Mouse (Mus musculus) forebrain, embryonic 13.5 days (tissue): ENCODE data around the gene Mgat4b. TPM values are rescaled to one million over a fixed set of nuclear protein-coding genes. Genes with fewer than 3 reads are reported as not detected.

Source experiments
- microRNA-seq: library from miRNA; unstranded; fragments of <30 nt; microRNA quantifications from one replicate; pipeline ENCODE4, GENCODE M21; 2016
- polyA plus RNA-seq: library from polyadenylated mRNA; unstranded; fragments of >200 nt; fragmentation: Nextera tagmentation; extraction: Ambion mirVana; gene quantifications from 2 replicates; pipeline ENCODE4 v1.2.1, GENCODE M21; 2015

The Mgat4b gene
- polyA plus RNA-seq, 1 experiment from 2014 or later: 12.9 TPM

Small RNA genes lying within 50 kb of the gene (microRNA-seq; reads per million reads assigned to microRNA genes)
- gene Mir6919: not detected

Other genes with a start within 250 kb of the Mgat4b start
- gene Rnf130, start 185.5 kb upstream of the Mgat4b start, polyA plus RNA-seq: 59.5 and 64.1 TPM in 2 replicates
- 30.2 and 33.0 TPM in 2 replicates for gene Tbc1d9b, start 79.5 kb upstream of the Mgat4b start, polyA plus RNA-seq
- 24.0 and 26.9 TPM in 2 replicates for gene Mrnip, start 36.4 kb upstream of the Mgat4b start, polyA plus RNA-seq
- 194 and 210 TPM in 2 replicates for gene Sqstm1, start 63 bp upstream of the Mgat4b start, polyA plus RNA-seq
- gene Ltc4s, start 27.7 kb downstream of the Mgat4b start, polyA plus RNA-seq: 1.1 and 1.2 TPM in 2 replicates
- 4.5 and 4.8 TPM in 2 replicates for gene Maml1, start 81.4 kb downstream of the Mgat4b start, polyA plus RNA-seq
- 243 and 261 TPM in 2 replicates for gene Canx, start 114.8 kb downstream of the Mgat4b start, polyA plus RNA-seq
- 0.25 and 1.1 TPM in 2 replicates for gene Cby3, start 143.6 kb downstream of the Mgat4b start, polyA plus RNA-seq
- 721 and 763 TPM in 2 replicates for gene Hnrnph1, start 166.1 kb downstream of the Mgat4b start, polyA plus RNA-seq
- gene Rufy1, start 220.2 kb downstream of the Mgat4b start, polyA plus RNA-seq: 26.1 and 28.0 TPM in 2 replicates